Mouse (Mus musculus): ENCODE measurements around the gene Slc22a14.
"Not testable (repeated sequence)": the region's sequence is repeated elsewhere in the genome, so short reads cannot be mapped to it uniquely, and the experiment has no call there.

Slc22a14 gene

DNA sequence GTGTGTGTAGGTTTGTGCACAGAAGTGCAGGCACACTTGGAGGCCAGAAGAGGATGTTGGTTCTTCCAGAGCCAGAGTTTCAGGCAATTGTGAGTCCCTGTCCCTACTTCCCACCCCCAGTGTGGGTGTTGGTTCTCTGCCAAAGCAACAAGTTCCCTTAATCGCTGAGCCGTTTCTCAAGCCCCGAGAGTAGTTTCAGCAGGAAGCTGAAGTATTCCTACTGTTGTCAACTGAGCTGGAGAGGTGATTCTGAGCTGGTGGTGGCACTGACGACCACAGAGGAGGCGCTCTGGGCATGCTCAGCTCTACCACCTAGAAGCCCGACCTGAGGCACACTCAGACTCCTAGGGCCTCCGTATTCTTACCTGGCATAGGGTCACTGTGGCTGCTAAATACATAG lies at the start of gene Slc22a14:
TSS of gene Slc22a14 (minus strand) at position 270 of the 400 bp plus-strand sequence.
- DNase-seq = no peak

DNA sequence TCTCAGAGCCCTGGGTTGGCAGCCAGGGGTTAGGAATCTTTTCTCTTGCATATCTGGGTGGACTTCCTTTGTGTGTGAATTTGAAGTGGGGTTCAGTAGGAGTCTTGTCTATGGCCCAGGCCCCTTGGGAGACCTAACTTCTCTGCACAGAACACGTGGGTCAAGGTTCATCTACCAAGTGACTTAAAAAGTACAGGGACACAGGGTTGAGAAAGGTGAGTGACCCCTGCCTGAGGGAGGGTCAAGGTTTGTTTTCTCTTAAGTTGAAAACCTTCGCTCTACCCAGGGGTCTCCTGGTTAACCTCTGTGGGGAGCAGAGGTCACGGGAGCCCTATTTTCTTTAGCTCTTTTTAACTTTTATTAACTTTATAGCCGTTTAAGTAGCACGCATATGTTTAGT lies 44.5 kb upstream of the Slc22a14 start:
- DNase-seq = no peak

DNA sequence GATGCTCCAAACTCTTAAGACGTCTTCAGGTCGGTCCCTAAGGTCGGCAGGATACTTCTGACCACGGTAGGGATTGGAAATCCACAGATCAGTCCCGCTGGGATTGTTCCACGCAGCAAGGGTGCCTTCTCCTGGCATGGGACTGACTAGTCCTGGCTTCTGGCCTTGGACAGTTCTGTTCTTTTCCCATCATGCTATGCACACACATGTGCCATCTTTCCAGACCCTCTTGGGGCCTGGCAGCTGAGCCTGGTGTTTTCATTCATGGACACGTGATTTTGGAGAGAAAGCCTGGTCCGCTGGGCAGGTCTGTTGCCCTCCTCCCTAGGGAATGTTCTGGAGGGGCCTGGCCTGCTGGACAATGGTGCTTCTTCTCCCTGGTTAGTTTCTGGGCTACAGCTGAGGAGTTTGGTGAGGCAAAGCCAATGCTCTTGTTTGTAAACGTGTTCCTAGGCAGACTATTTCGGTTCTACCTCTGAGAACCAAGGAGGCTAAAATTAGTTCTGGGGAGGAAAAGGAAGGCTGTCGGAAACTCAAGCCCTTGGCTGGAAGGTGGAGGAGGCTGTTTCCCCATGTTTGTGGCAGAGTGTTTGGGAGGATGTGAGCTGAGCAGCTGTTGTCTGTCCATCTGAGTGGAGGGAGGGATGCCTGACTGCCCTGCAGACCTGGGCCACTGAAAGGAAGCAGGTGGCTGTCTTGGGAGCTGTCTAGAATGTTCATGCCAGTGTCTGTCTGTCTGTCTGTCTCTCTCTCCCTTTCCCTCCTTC lies 43.7 kb upstream of the Slc22a14 start:
- peak; percentile 34 for DNase-seq

DNA sequence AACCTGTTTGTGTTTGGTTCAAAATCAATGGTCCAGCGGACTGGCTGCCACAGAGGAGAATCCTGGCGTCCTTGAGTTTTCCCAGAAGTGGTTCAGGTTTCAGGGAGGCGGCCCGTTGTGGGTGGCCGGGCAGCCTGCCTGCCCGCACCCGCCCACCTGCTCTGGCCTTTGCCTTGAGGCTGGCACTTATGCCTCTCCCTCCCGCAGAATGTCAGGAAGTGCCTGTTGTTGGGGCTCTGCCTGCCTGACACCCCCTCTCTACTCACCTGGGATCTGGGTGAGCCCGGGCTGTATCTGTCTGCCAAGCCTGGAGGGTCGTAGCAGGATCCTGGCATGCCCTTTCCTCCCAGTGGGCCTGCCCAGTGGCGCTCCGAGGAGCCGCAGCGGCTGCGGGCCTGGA lies 42.5 kb upstream of the Slc22a14 start:
- no peak for DNase-seq

DNA sequence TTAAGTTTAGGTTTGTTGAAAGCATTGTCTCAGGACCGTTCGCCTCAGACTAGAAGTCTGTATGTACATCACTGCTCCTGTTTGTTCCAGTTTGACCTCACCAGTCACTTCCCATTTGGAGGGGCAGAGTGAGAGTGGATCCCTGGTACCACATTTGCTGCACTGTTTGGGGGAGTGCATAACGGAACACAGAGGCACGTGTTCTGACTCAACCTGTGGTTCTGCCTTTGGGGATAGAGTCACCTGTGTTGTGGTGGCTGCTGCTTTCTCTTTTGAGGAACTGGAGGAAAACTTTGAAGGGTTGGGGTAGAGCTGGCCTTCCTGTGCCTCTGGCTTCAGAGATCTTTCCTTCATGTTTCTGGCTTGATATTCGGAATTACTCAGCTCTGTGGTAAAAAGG lies 38.7 kb upstream of the Slc22a14 start:
- no peak for DNase-seq

DNA sequence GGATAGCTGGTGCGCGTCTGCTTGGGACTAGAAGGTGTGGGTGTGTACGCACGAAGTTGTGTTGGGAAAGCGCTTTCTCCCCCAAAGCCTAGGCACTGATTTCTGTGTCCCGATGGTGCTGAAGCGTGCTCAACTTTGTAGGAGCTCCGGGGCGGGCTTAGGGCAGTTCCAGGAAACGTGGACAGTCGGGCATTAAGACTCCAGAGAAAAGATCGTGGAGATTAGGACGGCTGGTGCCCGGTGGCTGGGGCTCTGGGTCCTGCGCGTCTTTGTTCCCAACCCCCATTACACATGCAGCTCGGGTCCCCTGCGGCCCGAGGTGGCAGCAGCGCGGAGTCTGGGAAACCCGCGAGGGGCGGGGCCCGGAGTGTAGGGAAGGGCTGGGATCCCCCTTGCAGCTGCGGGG lies 37.9 kb upstream of the Slc22a14 start:
- DNase-seq = peak; percentile 49

DNA sequence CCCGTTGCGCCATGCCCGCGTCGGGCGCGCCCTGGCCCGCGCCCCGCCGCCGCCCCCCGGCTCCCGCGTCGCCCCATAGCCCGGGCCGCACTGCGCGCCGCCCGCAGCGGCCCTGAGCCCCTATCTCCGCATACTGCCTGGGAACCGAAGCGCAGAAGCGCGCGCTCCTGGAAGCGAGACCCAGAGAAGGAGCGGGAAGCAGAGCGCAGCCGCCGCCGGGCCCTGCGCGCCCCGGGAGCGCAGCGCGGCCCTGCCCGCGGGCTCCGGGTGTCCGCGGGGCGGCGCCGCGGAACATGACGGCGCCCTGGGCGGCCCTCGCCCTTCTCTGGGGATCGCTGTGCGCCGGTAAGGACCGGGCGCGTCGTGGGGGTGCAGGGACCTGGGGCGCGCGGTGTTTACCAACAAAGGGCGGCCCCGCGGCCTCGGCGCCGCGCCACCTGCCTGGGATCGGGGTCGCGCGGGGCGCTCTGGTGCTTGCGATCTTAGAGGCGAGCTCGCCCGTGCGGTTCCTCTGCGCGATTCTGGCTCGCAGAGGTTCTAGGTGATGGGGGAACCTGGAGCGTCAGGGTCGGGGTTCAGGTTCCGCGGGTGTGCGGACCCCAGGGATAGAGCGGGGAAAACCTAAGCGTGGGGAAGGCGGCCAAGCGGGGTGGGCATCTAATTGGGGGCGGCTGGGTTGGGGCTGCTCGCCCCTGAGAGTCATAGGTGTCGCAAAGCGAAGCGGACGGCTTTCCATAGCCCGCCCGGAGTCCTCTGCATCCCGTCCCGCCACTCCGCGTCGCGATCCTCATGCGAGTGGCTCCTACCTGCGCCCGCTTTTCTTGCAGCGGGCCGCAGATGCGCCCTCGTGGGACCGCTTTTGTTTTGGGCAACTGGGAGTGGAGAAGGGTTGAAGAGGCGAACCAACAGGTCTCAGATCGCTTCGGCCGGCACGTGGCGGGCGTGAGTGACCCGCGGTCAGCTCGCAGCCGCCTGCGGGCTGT lies 37.2 kb upstream of the Slc22a14 start:
- peak; percentile 42 for DNase-seq

DNA sequence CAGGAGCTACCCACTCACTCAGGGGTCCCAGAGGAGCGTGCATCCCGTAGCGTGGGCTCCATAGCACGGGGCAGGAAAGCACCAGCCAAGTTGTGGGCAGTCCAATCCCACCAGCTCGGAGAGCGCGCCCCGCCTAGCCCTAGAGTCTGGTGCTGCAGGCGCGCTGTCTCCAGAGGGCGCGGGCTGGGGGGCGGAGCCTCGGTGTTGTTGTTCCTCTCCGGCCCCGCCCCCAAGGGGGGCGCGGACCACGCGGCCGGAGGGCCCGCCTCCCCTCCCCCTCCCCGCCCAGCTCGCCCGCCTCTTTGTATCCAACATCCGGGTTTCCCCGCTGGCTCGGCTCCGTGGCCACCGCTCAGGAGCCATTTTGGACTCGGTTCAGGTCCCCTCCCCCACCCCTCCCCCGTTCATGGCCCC lies 36.5 kb upstream of the Slc22a14 start, which contains the start of gene Acvr2b:
TSS of gene Acvr2b (plus strand) at position 318 of the 414 bp plus-strand sequence.
- peak; percentile 95 for DNase-seq

DNA sequence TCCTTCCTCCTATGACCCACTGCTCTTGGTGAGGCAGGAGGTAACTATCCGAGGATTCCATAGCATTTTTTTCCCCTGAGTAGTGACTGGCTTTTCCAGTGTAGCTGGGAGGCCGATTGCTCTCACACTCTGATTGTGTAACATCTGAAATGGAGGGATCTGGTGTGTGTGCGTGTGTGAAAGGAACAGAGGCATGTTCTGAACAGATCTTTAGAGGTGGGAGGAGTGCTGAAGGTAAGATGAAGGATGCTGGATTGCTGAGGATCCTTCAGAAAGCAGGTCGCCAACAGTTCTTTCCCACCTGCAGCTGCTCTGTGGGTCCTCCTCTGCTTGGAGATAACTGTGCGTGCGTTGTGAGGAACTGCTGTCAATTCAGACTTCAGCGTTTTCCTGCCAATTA lies 36.0 kb upstream of the Slc22a14 start:
- DNase-seq = peak; percentile 53

DNA sequence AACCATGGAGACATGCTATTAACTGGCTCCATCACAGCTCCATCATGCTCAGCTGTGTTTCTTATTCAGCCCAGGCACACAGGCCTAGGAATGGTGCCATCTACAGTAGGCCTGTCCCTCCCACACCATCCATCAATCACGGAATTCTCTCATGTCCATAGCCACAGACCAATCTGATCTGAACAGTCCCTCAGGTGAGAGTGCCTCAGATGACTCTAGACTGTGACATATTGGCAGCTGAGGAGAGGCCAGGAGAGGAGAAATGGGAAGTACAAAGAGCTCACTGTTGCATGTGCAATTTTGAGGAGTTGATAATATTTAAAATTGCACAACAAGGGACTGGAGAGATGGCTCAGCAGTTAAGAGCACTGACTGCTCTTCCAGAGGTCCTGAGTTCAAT lies 29.5 kb upstream of the Slc22a14 start:
- DNase-seq = no peak

DNA sequence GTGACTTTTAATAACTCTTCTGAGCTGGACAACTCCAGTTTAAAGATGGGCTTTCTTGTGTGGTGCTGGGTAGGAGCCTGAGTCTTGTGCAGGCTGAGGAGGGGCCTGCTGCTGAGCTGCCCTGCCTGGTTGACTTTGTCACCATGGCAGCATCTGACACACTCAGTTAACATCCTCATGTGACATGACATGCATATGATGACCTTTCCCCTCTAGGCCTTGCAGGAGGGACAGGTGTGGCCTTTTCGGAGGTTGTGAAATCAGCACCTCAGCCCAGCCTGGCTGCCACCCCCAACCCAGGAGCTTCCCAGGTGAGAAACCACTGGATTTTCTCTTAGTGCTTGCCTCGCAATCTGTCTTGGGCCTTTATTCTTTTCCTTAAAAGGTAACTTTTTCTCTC lies 24.9 kb upstream of the Slc22a14 start:
- DNase-seq = no peak

DNA sequence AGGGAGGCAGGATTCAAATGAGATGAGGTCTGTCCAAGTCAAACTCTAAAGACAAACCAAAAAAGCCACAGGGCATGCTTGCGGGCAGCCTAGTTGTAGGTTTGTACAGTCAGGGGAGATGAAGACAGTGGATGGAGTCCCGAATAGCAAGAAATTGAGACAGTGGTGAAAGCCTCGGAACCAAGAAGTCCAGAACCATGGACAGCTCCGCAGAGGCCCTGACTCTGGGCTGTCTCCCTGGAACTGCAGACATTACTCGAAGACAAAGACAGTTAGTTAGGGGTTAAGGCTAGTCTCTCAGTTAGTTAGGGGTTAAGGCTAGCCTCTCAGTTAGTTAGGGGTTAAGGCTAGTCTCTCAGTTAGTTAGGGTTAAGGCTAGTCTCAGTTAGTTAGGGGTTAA lies 23.6 kb upstream of the Slc22a14 start:
- no peak for DNase-seq

DNA sequence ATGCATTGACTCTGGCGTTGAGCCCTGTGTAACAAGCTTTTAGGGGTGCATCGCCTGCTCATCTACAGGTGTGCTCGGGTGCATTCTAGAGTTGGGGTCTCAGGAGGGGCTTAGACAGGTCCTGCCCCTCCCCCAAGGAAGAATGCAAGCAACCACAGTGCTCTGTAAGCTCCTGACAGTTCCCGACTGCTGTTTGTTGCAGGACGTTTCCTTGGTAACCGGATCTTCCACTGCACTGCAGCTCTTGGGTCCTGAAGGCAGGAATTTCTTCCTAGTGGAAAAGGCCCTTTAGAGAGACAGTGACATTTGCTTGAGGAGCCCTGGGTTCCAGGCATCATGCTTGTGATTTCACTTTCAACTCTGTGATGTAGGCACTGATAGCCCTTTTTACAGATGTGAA lies 17.2 kb upstream of the Slc22a14 start:
- no peak for DNase-seq

DNA sequence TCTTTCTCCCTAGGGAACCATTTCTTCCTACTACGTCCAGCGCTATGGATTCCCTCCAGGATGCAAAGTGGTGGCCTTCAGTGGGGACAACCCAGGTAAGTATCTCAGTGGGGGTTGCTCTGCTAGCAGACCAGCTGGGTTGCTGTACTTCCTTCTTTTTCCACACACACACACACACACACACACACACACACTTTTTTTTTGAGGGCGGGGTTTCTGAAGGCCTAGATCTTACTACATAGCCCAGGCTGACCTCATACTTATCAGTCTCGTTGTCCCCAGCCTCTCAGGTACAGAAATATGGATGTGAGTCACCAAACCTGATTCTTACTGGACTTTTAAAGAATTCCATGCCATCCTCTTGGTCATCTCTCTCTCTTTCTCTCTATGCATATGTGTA lies 12.9 kb upstream of the Slc22a14 start:
- no peak for DNase-seq

DNA sequence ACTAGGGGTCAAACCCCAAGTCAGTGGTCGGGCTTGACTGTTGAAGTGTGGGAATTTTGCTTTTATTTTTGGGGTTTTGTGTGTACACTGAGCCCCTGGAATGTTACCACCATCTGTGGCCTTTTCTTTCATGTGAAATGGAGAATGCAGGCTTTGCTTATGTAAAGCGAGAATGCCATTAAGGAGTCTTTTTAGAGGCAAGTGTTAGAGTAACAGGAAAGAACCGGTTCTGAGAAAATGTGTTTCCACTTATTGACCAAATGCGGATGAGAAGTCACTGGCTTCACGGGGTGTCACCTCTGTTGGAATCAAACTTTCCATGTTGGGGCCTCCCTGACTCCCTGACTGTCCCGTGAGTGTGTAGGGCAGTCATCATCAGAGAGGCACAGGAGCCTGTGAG lies 10.2 kb upstream of the Slc22a14 start:
- no peak for DNase-seq

DNA sequence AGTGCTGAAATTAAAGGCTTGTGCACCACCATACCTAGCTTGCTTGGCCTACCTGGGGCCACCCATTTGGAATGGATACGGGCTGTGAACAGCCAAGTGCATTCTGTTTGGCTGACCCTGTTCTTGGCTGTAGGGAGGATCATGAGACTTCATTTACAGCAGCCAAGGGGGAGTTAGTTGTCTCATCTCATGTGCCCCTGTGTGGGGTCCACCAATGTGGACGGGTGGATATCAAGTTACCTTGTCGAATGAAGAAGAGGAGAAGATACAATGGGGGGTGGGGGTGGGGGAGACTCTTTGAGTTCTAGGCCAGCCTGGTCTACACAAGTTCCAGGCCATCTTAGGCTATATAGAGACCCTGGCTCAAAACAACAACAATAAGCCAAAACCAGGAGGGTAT lies 9.7 kb upstream of the Slc22a14 start:
- DNase-seq = no peak

DNA sequence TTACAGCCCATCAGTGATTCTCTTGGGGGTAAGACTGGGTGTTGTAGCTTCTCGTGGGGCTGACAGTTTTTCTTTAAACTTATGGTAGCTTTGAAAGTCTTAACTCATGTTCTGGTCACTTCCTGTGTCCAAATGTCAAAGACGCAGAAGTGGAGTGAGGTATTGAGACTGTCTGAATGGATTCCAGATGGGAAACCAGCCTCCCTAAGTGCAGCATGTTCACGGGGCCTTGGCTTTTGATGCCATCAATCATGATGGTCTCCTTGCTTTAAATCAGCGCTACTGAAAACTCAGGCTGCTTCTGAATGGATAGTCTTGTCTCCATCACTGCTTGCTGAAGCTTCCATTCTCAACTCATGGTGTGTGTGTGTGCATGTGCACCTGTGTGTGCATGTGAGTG lies 5.9 kb upstream of the Slc22a14 start:
- no peak for DNase-seq

DNA sequence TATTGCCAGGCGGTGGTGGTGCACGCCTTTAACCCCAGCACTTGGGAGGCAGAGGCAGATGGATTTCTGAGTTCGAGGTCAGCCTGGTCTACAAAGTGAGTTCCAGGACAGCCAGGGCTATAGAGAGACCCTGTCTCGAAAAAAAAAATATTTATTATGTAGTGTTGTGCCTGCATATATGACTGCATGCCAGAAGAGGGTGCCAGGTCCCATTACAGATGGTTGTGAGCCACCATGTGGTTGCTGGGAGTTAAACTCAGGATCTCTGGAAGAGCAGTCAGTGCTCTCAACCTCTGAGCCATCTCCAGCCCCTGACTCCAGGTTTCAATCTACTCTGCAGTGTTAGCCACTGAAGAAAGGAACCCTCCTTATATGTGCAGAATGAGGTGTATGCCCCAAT lies 5.4 kb upstream of the Slc22a14 start:
- not testable (repeated sequence) for DNase-seq

DNA sequence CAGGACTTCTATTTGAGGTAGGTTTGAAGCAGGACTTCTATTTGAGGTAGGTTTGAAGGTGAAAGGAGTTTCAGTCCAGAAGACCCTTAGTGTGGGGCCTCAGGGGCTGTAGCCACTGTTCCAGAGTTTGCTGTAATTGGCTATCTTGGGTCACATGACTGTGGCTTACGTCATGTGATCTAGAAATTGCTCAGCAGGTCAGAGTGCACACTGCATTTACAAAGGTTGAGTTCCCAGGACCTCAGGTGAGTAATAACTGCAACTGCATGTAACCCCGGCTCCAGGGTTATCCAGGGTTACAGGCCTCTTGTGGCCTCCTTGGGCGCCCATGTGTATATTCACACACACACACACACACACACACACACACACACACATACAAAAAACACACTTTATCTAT lies 3.0 kb upstream of the Slc22a14 start:
- DNase-seq = no peak

DNA sequence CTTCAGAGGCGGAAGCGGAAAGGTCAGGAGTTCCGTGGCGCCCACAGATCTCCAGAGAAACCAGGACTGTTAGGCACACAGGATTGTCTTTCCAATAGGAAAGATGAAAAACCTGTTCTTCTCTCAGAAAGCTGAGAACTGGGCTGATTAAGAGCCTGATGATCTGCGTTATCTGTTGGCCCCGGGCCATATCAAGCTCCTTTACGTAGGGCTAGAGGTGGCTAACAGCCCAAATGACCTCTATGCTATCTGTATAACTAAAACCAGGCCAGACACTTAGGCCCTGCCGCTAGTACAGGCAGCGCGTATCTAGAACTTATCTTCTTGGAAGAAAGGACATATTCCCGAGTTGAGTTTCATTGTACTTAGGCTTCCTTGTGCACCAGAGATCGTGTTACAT lies 2.1 kb downstream of the Slc22a14 start:
- no peak for DNase-seq

DNA sequence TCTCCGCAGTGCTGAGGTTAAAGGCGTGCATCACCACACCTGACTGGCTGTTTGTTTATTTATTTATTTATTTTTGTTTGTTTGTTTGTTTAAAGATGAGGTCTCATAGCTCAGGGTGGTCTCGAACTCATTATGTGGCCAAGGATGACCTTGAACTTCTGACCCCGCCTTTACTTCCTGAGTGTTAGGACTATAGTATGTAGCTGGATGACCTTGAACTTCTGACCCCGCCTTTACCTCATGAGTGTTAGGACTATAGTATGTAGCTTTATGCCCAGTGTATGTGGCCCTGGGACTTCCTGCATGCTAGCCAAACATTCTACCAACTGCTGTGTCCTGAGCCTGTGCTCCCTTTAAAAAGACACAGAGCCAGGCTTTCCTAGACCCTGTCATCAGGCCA lies 3.9 kb downstream of the Slc22a14 start:
- DNase-seq = no peak

DNA sequence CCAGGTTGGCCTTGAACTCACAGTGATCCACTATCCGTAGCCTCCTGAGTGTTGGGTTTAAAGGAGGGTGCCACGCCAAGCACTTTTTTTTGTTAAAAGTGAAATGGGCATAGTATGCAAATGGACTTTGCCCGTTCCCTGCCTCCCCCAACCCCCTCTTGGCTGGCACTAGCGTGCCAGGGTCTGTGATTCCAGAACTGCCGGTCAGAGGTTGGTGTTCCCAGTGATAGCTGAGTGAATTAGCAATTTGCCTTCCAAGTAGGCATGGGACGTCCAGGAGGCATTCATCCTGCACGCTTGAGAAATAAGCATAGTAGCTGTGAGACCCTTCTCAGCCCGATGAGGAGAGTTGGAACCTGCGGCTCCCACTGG lies 7.3 kb downstream of the Slc22a14 start:
- no peak for DNase-seq

DNA sequence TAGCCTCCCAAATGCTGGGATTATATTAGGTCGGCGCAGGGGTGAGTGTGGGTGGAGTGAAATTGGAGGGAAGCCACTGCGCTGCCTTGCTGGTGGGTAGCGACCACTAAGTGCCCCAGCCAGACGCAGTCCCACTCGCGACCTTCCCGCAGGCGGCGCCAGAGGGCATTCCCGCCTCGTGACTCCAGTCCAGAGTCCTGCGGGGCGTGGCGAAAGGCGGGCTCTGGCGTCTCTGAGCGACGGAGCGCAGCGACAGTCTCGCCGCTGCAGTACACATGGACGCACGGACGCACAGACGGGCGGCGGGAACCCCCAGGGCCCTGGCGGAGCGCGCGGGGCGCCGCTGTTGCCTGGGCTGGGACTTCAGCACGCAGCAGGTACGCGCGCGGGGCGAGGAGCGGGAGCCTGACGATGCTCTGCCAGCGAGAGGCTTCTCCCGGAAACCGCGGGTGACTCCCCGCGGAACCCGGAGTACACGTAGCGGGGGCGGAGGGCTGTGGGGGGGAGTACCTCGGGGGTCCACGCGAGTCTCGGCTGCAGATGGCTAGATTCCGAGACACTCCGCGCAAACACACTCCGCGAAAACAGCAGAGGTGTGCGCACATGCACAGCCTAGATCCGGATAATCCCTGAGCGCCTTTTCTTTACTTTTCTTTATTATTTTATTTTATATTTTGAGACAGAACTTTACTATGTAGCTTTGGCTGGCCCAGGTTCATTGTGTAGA lies 7.9 kb downstream of the Slc22a14 start, which contains the start of gene Xylb:
TSS of gene Xylb (plus strand) at position 51 of the 727 bp plus-strand sequence.
- DNase-seq = peak; percentile 90

Data from right cerebral cortex, adult 18-20 months (tissue).